Mouse (Mus musculus) hindbrain, postnatal 0 days (tissue): Measurements from ENCODE around the gene Slc7a4. TPM values are rescaled to one million over a fixed set of nuclear protein-coding genes. Genes with fewer than 3 reads are reported as not detected.
"Not testable (repeated sequence)": the region's sequence is repeated elsewhere in the genome, so short reads cannot be mapped to it uniquely, and the experiment has no call there.

Experiments
- ATAC-seq: fragments of 200-750 bp; cut with Nextera tagmentation; 2 replicates; pipeline ENCODE4 v1.8.0; 2017; ENCODE audit warnings: mild to moderate bottlenecking, moderate TSS enrichment, moderate library complexity
- DNase-seq: peaks from one replicate; pipeline ENCODE4 v3.0.0-alpha.2; 2015; ENCODE audit warnings: low spot score
- H3K27ac ChIP-seq: fragments of 300-500 bp; sonication (generic); 2 replicates; pipeline ENCODE4 v1.5.1; 2014; ENCODE audit warnings: mild to moderate bottlenecking
- H3K27me3 ChIP-seq: fragments of 300-500 bp; sonication (generic); 2 replicates; pipeline ENCODE4 v1.6.1; 2014; ENCODE audit warnings: low read length, mixed read lengths; ENCODE audit not compliant: insufficient read depth
- H3K36me3 ChIP-seq: fragments of 300-500 bp; sonication (generic); 2 replicates; pipeline ENCODE4 v1.6.1; 2014; ENCODE audit warnings: low read length, mixed read lengths; ENCODE audit not compliant: insufficient read depth
- H3K4me1 ChIP-seq: fragments of 300-500 bp; sonication (generic); 2 replicates; pipeline ENCODE4 v1.6.1; 2014; ENCODE audit warnings: antibody characterized with exemption, low read length, mixed read lengths; ENCODE audit not compliant: insufficient read depth
- H3K4me2 ChIP-seq: fragments of 300-500 bp; sonication (generic); 2 replicates; pipeline ENCODE4 v1.6.1; 2014; ENCODE audit warnings: low read depth, mild to moderate bottlenecking, low read length, moderate library complexity, mixed read lengths
- H3K4me3 ChIP-seq: fragments of 300-500 bp; sonication (generic); 2 replicates; pipeline ENCODE4 v1.5.1; 2014; ENCODE audit warnings: low read length
- H3K9ac ChIP-seq: fragments of 300-500 bp; sonication (generic); replicated peaks from 2 replicates; pipeline ENCODE4 v1.6.1; 2014; ENCODE audit warnings: mild to moderate bottlenecking, low read length, moderate library complexity, mixed read lengths
- H3K9me3 ChIP-seq: fragments of 300-500 bp; sonication (generic); 2 replicates; pipeline ENCODE4 v1.6.1; 2016; ENCODE audit warnings: low read length, mixed read lengths
- CTCF ChIP-seq: IDR thresholded peaks from 2 replicates; pipeline ENCODE4 v1.5.1; 2016; ENCODE audit warnings: antibody characterized with exemption, control low read depth, low read depth
- WGBS: fragments of 180-500 bp; shearing (Covaris S2); extraction: QIAGEN DNeasy Blood & Tissue Kit; methylation state at CpG from one replicate; pipeline ENCODE4 v1.1.7; 2014; 5-methylcytosine and 5-hydroxymethylcytosine counted together
- polyA plus RNA-seq: library from polyadenylated mRNA; unstranded; fragments of >200 nt; fragmentation: Nextera tagmentation; extraction: Ambion mirVana; gene quantifications from 2 replicates; pipeline ENCODE4 v1.2.1, GENCODE M21; 2015
- total RNA-seq: library from RNA; depleted of rRNA; stranded (reverse); fragments of >200 nt; gene quantifications from 2 replicates; pipeline ENCODE4 v1.2.3, GENCODE M21; 2014

Gene Slc7a4
- total and polyA plus RNA-seq, 2 experiments from 2014 or later = 42.8 to 74.6 TPM

DNA sequence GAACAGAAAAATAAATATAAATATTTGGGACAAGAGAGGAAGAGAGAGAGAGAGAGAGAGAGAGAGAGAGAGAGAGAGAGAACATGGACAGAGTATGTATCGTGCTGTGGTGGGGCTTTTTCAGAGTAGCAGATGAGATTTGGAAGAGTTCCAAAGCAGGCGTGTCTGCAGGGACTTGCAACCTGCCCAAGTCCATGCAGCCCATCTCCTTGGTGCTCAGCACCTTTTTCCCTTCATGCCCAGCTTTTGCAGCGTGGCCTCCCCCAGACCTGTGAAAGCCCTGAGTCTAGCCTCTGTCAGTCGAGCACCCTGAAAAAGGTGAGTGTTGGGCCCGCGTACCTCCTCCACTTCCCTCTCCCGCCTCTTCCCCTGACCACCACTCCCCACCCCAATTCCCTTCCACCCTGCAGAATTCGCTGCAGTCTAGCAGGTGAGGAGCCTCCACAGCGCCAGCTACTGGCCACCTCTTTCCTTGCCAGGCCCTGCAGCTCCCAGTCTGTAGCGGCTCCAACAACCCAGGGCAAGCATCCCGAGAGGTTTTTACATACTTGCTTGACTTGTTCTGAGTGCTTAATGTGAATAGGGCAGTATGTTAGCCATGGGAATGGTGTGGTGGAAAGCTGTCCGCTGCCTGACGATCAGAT is 35.0 kb upstream of the Slc7a4 start:
- peak; percentile 72; the same call in 1 of the 2 replicates for ATAC-seq
- Histone ChIP-seq H3K4me1 (no peaks in the 10 kb centered on the region; the same call in 1 of the 2 replicates), H3K4me2 (no peak overlapping the region), H3K4me3 (no peak overlapping the region), H3K27ac (no peak overlapping the region), H3K36me3 (0 out of 2 replicates have a peak, but pooled peaks cover 4% of the 10 kb centered on the region), H3K9ac (no peak overlapping the region), H3K9me3 (no peaks in the 10 kb centered on the region), H3K27me3 (no peaks in the 10 kb centered on the region)
- peak; percentile 83 for TF ChIP-seq CTCF
- peak; percentile 55 for DNase-seq
- WGBS = 21% methylated on average over 13 of the region's 13 CpGs

DNA sequence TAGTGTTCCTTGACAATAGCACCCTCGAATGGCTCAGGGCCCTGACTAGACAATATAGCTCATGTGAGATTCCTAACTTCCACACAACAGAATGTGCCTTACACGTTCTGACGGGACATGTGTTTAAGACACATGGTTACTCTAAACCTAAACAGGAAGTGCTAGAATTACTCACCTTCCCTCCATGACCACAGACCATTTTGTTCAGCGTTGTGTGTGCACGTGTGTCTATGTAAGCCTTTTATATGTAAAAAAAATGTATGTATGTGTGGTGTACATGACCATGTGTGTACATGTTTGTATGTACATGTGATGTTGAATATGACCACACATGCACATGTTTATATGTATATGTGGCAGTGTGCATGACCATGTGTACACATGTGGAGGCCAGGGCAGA is 33.2 kb upstream of the Slc7a4 start:
- H3K9me3 ChIP-seq = no peaks in the 10 kb centered on the region
- no peak overlapping the region for H3K9ac ChIP-seq
- 85% methylated on average over 5 of the region's 5 CpGs for WGBS
- H3K4me2 ChIP-seq = no peak overlapping the region
- ATAC-seq = no peak
- no peak for TF ChIP-seq CTCF
- DNase-seq = no peak
- H3K4me1 ChIP-seq = no peaks in the 10 kb centered on the region; the same call in 1 of the 2 replicates
- no peak overlapping the region for H3K27ac ChIP-seq
- H3K36me3 ChIP-seq = no peaks in the 10 kb centered on the region
- no peak overlapping the region for H3K4me3 ChIP-seq
- no peaks in the 10 kb centered on the region for H3K27me3 ChIP-seq

DNA sequence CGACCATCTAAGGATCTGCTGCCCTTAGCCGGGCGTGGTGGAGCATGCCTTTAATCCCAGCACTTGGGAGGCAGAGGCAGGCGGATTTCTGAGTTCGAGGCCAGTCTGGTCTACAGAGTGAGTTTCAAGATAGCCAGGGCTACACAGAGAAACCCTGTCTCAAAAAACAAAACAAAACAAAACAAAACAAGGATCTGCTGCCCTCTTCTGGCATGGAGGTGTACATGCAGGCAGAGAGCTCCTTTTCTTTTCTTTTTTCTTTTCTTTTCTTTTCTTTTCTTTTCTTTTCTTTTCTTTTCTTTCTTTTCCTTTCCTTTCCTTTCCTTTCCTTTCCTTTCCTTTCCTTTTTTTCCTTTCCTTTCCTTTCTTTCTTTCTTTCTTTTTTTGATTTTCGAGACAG is 31.7 kb upstream of the Slc7a4 start:
- H3K9ac ChIP-seq, H3K4me1 ChIP-seq, H3K4me3 ChIP-seq, H3K9me3 ChIP-seq, H3K4me2 ChIP-seq, H3K36me3 ChIP-seq, DNase-seq, ATAC-seq, H3K27me3 ChIP-seq, H3K27ac ChIP-seq: not testable (repeated sequence)
- TF ChIP-seq CTCF = peak; percentile 65
- WGBS = 90% methylated on average over 6 of the region's 6 CpGs

DNA sequence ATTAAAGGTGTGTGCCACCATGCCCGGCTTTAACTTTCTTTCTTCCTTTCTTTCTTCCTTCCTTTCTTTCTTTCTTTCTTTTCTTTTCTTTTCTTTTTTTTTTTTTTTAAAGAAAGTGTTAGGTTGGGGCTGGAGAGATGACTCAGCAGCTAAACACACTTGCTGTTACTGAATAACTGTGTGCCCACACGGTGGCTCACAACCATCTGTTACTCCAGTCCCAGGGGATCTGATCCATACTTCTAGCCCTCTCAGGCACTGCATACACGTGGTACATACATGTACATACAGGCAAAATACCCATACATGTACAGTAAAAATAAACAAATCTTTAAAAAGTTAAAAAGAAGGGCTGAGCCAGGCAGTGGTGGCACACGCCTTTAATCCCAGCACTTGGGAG is 28.4 kb upstream of the Slc7a4 start:
- Histone ChIP-seq H3K9me3 (no peaks in the 10 kb centered on the region), H3K9ac (no peak overlapping the region), H3K36me3 (no peaks in the 10 kb centered on the region), H3K4me1 (no peaks in the 10 kb centered on the region), H3K27me3 (no peaks in the 10 kb centered on the region), H3K4me2 (no peak overlapping the region), H3K27ac (no peak overlapping the region), H3K4me3 (no peak overlapping the region)
- WGBS = 71% methylated on average over 4 of the region's 4 CpGs
- no peak for ATAC-seq
- TF ChIP-seq CTCF = no peak
- DNase-seq = no peak

DNA sequence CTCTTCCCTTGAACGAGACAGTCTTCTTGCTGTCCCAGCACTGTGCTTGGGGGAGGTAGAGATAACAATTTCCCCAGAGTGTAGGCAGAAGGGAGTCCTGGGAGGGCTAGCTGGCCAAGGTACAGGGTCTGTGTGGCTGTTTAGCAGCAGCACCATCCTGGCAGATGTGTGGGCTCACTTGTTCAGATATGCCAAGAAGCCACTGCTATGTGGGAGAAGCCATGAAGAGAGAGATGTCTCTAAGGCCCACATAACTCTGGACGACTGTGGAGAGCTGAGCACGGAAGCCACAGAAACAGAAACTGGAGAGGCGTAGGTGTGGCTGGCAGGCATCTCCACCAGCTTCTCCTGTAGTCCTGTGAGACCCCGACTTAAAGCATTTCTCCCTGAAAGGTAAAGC is 22.7 kb upstream of the Slc7a4 start:
- 71% methylated on average over 5 of the region's 5 CpGs for WGBS
- H3K27ac ChIP-seq = no peak overlapping the region
- no peak for ATAC-seq

DNA sequence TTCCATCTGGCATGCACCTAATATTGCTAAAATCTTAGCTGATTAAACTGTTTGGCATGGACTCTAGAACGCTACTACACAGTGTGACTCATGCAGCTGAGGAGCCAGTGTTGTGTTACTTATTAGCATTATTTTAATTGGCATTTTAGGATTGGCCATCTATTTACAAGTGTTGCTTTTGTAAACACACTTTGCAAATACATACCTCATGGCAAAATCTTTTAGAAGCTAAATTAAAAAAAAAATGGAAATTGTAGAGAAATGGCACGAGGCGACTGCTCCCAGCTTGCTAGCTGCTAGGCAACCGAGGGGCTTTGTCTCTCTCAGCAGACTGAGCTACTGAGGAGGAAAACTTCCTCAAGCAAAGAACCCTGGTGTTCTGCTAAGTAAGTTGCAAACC is 21.9 kb upstream of the Slc7a4 start:
- Histone ChIP-seq H3K9me3 (no peaks in the 10 kb centered on the region), H3K4me2 (no peak overlapping the region), H3K4me3 (no peak overlapping the region), H3K9ac (no peak overlapping the region), H3K27ac (no peak overlapping the region), H3K4me1 (no peaks in the 10 kb centered on the region), H3K36me3 (no peaks in the 10 kb centered on the region), H3K27me3 (no peaks in the 10 kb centered on the region)
- DNase-seq (peak; percentile 32), ATAC-seq (no peak)
- WGBS = 37% methylated on average over 4 of the region's 4 CpGs
- TF ChIP-seq CTCF = no peak

More for the DNA sequence above, 22.7 kb upstream of the Slc7a4 start:
- no peak for DNase-seq
- Histone ChIP-seq H3K36me3 (no peaks in the 10 kb centered on the region), H3K9ac (no peak overlapping the region), H3K4me2 (no peak overlapping the region), H3K9me3 (no peaks in the 10 kb centered on the region), H3K4me1 (no peaks in the 10 kb centered on the region), H3K27me3 (no peaks in the 10 kb centered on the region), H3K4me3 (no peak overlapping the region)
- no peak for TF ChIP-seq CTCF

DNA sequence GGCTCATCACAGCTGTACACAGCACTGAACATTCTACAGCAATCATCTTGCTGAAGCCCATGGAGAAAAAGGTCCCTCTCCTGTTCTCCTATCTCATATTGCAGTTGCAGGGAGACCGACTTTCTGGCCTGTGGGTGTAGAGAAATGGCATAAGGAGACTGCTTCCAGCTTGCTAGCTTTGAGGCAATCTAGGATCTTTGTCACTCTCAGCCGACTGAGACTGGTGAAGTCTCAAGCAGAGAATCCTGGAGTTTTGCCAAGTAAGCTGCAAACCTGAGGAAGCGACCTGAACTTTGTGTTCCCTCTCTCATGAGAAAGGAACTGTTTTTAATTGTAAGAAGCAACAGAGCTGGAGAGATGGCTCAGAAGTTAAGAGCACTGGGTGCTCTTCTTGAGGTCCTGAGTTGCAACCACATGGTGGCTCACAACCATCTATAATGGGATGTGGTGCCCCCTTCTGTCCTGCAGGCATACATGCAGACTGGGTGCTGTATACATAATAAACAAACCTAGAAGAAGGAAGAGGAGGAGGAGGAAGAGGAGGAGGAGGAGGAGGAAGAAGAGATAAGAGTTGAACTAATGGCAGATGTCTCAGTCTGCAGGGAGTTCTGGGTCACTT is 18.0 kb upstream of the Slc7a4 start:
- TF ChIP-seq CTCF = peak; percentile 36
- no peak for ATAC-seq
- WGBS = 68% methylated on average over 3 of the region's 3 CpGs
- H3K4me1 ChIP-seq = no peaks in the 10 kb centered on the region
- no peak overlapping the region for H3K4me3 ChIP-seq
- H3K9me3 ChIP-seq = no peaks in the 10 kb centered on the region
- H3K36me3 ChIP-seq = no peaks in the 10 kb centered on the region
- DNase-seq = no peak
- no peak overlapping the region for H3K4me2 ChIP-seq
- H3K27me3 ChIP-seq = no peaks in the 10 kb centered on the region
- no peak overlapping the region for H3K27ac ChIP-seq
- H3K9ac ChIP-seq = no peak overlapping the region
